Mouse (Mus musculus): Measurements from ENCODE around the gene Rora. TPM values are rescaled to one million over a fixed set of nuclear protein-coding genes. Genes with fewer than 3 reads are reported as not detected.

The Rora gene
- polyA plus RNA-seq, 1 experiment from 2014 or later = 9.4 TPM

GRCm38 (mm10) chr9:68737197-68737736, 83.7 kb downstream of the Rora start:
- Histone ChIP-seq H3K9ac (replicated peaks; ENCODE audit: low read length) (no peak overlapping the region), H3K4me1 (ENCODE audit: insufficient read depth, low read length) (no peaks in the 10 kb centered on the region), H3K9me3 (ENCODE audit: low read length) (peaks cover 2% of the 10 kb centered on the region; the same call in 1 of the 2 replicates), H3K4me3 (ENCODE audit: low read length) (no peak overlapping the region), H3K27me3 (ENCODE audit: insufficient read depth, low read length) (no peaks in the 10 kb centered on the region), H3K4me2 (replicated peaks; ENCODE audit: low read depth, low read length) (no peak overlapping the region), H3K36me3 (ENCODE audit: insufficient read depth, low read length) (no peaks in the 10 kb centered on the region), H3K27ac (ENCODE audit: low read length) (no peak overlapping the region)
- WGBS = 87% methylated on average over 9 of the region's 9 CpGs
- no peak for ATAC-seq (ENCODE audit: low FRiP score, low TSS enrichment)

- Histone ChIP-seq H3K4me2 (replicated peaks; ENCODE audit: low read depth, low read length) (no peak overlapping the region), H3K27me3 (ENCODE audit: insufficient read depth, low read length) (no peaks in the 10 kb centered on the region), H3K27ac (ENCODE audit: low read length) (no peak overlapping the region), H3K9me3 (ENCODE audit: low read length) (no peaks in the 10 kb centered on the region), H3K4me3 (ENCODE audit: low read length) (no peak overlapping the region), H3K36me3 (ENCODE audit: insufficient read depth, low read length) (no peaks in the 10 kb centered on the region), H3K9ac (replicated peaks; ENCODE audit: low read length) (no peak overlapping the region), H3K4me1 (ENCODE audit: insufficient read depth, low read length) (0 out of 2 replicates have a peak, but pooled peaks cover 5% of the 10 kb centered on the region)
- ATAC-seq (ENCODE audit: low FRiP score, low TSS enrichment) = no peak
- WGBS = 82% methylated on average over 11 of the region's 11 CpGs
These were observed 92.5 kb downstream of the Rora start for GRCm38 (mm10) chr9:68745931-68746646.

GRCm38 (mm10) chr9:68756976-68757375, 103.4 kb downstream of the Rora start:
- ATAC-seq (ENCODE audit: low FRiP score, low TSS enrichment) = no peak
- H3K36me3 ChIP-seq (ENCODE audit: insufficient read depth, low read length) = no peaks in the 10 kb centered on the region
- no peak overlapping the region for H3K27ac ChIP-seq (ENCODE audit: low read length)

GRCm38 (mm10) chr9:68759324-68759723, 105.7 kb downstream of the Rora start:
- Histone ChIP-seq H3K36me3 (ENCODE audit: insufficient read depth, low read length) (no peaks in the 10 kb centered on the region), H3K27ac (ENCODE audit: low read length) (no peak overlapping the region), H3K4me1 (ENCODE audit: insufficient read depth, low read length) (0 out of 2 replicates have a peak, but pooled peaks cover 4% of the 10 kb centered on the region), H3K4me2 (replicated peaks; ENCODE audit: low read depth, low read length) (no peak overlapping the region), H3K9ac (replicated peaks; ENCODE audit: low read length) (no peak overlapping the region), H3K27me3 (ENCODE audit: insufficient read depth, low read length) (no peaks in the 10 kb centered on the region), H3K4me3 (ENCODE audit: low read length) (no peak overlapping the region), H3K9me3 (ENCODE audit: low read length) (no peaks in the 10 kb centered on the region)
- WGBS = 85% methylated on average over 8 of the region's 8 CpGs
- no peak for ATAC-seq (ENCODE audit: low FRiP score, low TSS enrichment)

More at GRCm38 (mm10) chr9:68756976-68757375, 103.4 kb downstream of the Rora start:
- H3K4me1 ChIP-seq (ENCODE audit: insufficient read depth, low read length) = 0 out of 2 replicates have a peak, but pooled peaks cover 4% of the 10 kb centered on the region
- H3K4me3 ChIP-seq (ENCODE audit: low read length) = no peak overlapping the region
- no peak overlapping the region for H3K9ac ChIP-seq (replicated peaks; ENCODE audit: low read length)
- no peaks in the 10 kb centered on the region for H3K9me3 ChIP-seq (ENCODE audit: low read length)
- H3K4me2 ChIP-seq (replicated peaks; ENCODE audit: low read depth, low read length) = no peak overlapping the region
- 55% methylated on average over 2 of the region's 2 CpGs for whole genome bisulfite sequencing
- H3K27me3 ChIP-seq (ENCODE audit: insufficient read depth, low read length) = no peaks in the 10 kb centered on the region

GRCm38 (mm10) chr9:68760329-68760728, 106.7 kb downstream of the Rora start:
- no peak overlapping the region for H3K4me3 ChIP-seq (ENCODE audit: low read length)
- H3K9me3 ChIP-seq (ENCODE audit: low read length) = no peaks in the 10 kb centered on the region
- no peak overlapping the region for H3K9ac ChIP-seq (replicated peaks; ENCODE audit: low read length)
- no peak overlapping the region for H3K27ac ChIP-seq (ENCODE audit: low read length)
- WGBS = 37% methylated on average over 4 of the region's 4 CpGs
- H3K36me3 ChIP-seq (ENCODE audit: insufficient read depth, low read length) = no peaks in the 10 kb centered on the region
- no peak overlapping the region for H3K4me2 ChIP-seq (replicated peaks; ENCODE audit: low read depth, low read length)
- 0 out of 2 replicates have a peak, but pooled peaks have one; percentile 46 for ATAC-seq (ENCODE audit: low FRiP score, low TSS enrichment)
- no peaks in the 10 kb centered on the region for H3K27me3 ChIP-seq (ENCODE audit: insufficient read depth, low read length)
- H3K4me1 ChIP-seq (ENCODE audit: insufficient read depth, low read length) = 0 out of 2 replicates have a peak, but pooled peaks cover 4% of the 10 kb centered on the region

- Histone ChIP-seq H3K27me3 (ENCODE audit: insufficient read depth, low read length) (no peaks in the 10 kb centered on the region), H3K4me2 (replicated peaks; ENCODE audit: low read depth, low read length) (no peak overlapping the region), H3K27ac (ENCODE audit: low read length) (no peak overlapping the region), H3K4me1 (ENCODE audit: insufficient read depth, low read length) (0 out of 2 replicates have a peak, but pooled peaks cover 4% of the 10 kb centered on the region), H3K9ac (replicated peaks; ENCODE audit: low read length) (no peak overlapping the region), H3K4me3 (ENCODE audit: low read length) (no peak overlapping the region), H3K36me3 (ENCODE audit: insufficient read depth, low read length) (no peaks in the 10 kb centered on the region), H3K9me3 (ENCODE audit: low read length) (no peaks in the 10 kb centered on the region)
- 57% methylated on average over 3 of the region's 3 CpGs for WGBS
- no peak for ATAC-seq (ENCODE audit: low FRiP score, low TSS enrichment)
These were observed 107.3 kb downstream of the Rora start for GRCm38 (mm10) chr9:68760876-68761275.

GRCm38 (mm10) chr9:68761672-68762071, 108.1 kb downstream of the Rora start:
- 0 out of 2 replicates have a peak, but pooled peaks cover under 1% of the 10 kb centered on the region for H3K4me1 ChIP-seq (ENCODE audit: insufficient read depth, low read length)
- 60% methylated on average over 7 of the region's 7 CpGs for WGBS
- no peaks in the 10 kb centered on the region for H3K9me3 ChIP-seq (ENCODE audit: low read length)
- no peaks in the 10 kb centered on the region for H3K27me3 ChIP-seq (ENCODE audit: insufficient read depth, low read length)
- H3K4me3 ChIP-seq (ENCODE audit: low read length) = no peak overlapping the region
- no peak overlapping the region for H3K9ac ChIP-seq (replicated peaks; ENCODE audit: low read length)
- no peak overlapping the region for H3K27ac ChIP-seq (ENCODE audit: low read length)
- H3K4me2 ChIP-seq (replicated peaks; ENCODE audit: low read depth, low read length) = no peak overlapping the region
- no peak for ATAC-seq (ENCODE audit: low FRiP score, low TSS enrichment)
- no peaks in the 10 kb centered on the region for H3K36me3 ChIP-seq (ENCODE audit: insufficient read depth, low read length)

- ATAC-seq (ENCODE audit: low FRiP score, low TSS enrichment) = no peak
- no peaks in the 10 kb centered on the region for H3K9me3 ChIP-seq (ENCODE audit: low read length)
These were observed 112.0 kb downstream of the Rora start for GRCm38 (mm10) chr9:68765595-68765994.

GRCm38 (mm10) chr9:68769638-68770037, 116.1 kb downstream of the Rora start:
- Histone ChIP-seq H3K4me3 (ENCODE audit: low read length) (no peak overlapping the region), H3K9me3 (ENCODE audit: low read length) (no peaks in the 10 kb centered on the region), H3K27ac (ENCODE audit: low read length) (no peak overlapping the region), H3K4me2 (replicated peaks; ENCODE audit: low read depth, low read length) (no peak overlapping the region), H3K9ac (replicated peaks; ENCODE audit: low read length) (no peak overlapping the region), H3K4me1 (ENCODE audit: insufficient read depth, low read length) (peaks cover 8% of the 10 kb centered on the region; the same call in 1 of the 2 replicates), H3K36me3 (ENCODE audit: insufficient read depth, low read length) (no peaks in the 10 kb centered on the region), H3K27me3 (ENCODE audit: insufficient read depth, low read length) (no peaks in the 10 kb centered on the region)
- no peak for ATAC-seq (ENCODE audit: low FRiP score, low TSS enrichment)
- WGBS = 14% methylated on average over 1 of the region's 1 CpGs

More at GRCm38 (mm10) chr9:68765595-68765994, 112.0 kb downstream of the Rora start:
- no peak overlapping the region for H3K9ac ChIP-seq (replicated peaks; ENCODE audit: low read length)
- H3K27ac ChIP-seq (ENCODE audit: low read length) = no peak overlapping the region
- H3K4me3 ChIP-seq (ENCODE audit: low read length) = no peak overlapping the region
- H3K4me2 ChIP-seq (replicated peaks; ENCODE audit: low read depth, low read length) = no peak overlapping the region
- 0 out of 2 replicates have a peak, but pooled peaks cover 5% of the 10 kb centered on the region for H3K4me1 ChIP-seq (ENCODE audit: insufficient read depth, low read length)
- 57% methylated on average over 1 of the region's 1 CpGs for WGBS
- no peaks in the 10 kb centered on the region for H3K27me3 ChIP-seq (ENCODE audit: insufficient read depth, low read length)
- no peaks in the 10 kb centered on the region for H3K36me3 ChIP-seq (ENCODE audit: insufficient read depth, low read length)

GRCm38 (mm10) chr9:68771383-68771782, 117.8 kb downstream of the Rora start:
- no peak overlapping the region for H3K9ac ChIP-seq (replicated peaks; ENCODE audit: low read length)
- H3K4me3 ChIP-seq (ENCODE audit: low read length) = no peak overlapping the region
- no peak for ATAC-seq (ENCODE audit: low FRiP score, low TSS enrichment)
- H3K9me3 ChIP-seq (ENCODE audit: low read length) = no peaks in the 10 kb centered on the region
- H3K4me1 ChIP-seq (ENCODE audit: insufficient read depth, low read length) = peaks cover 8% of the 10 kb centered on the region; the same call in 1 of the 2 replicates
- WGBS = 79% methylated on average over 3 of the region's 3 CpGs
- no peaks in the 10 kb centered on the region for H3K36me3 ChIP-seq (ENCODE audit: insufficient read depth, low read length)
- H3K27ac ChIP-seq (ENCODE audit: low read length) = no peak overlapping the region
- no peak overlapping the region for H3K4me2 ChIP-seq (replicated peaks; ENCODE audit: low read depth, low read length)
- no peaks in the 10 kb centered on the region for H3K27me3 ChIP-seq (ENCODE audit: insufficient read depth, low read length)

Data from kidney, embryonic 16.5 days (tissue).